Mouse (Mus musculus) liver, embryonic 14.5 days (tissue): ENCODE measurements at regions not wholly inside any gene's neighbourhood (a gene's known extent, or its start where the extent isn't known, plus 50 kb on each side); places are given as distances from the start of the nearest gene placed in this dataset.

Experiments used
- CTCF ChIP-seq: IDR thresholded peaks from 2 replicates; pipeline ENCODE4 v1.5.1; 2016; ENCODE audit warnings: antibody characterized with exemption, low read depth, control low read depth
- EP300 ChIP-seq: IDR thresholded peaks from 2 replicates; pipeline ENCODE4 v1.6.1; 2016; ENCODE audit warnings: antibody characterized with exemption, low read depth

DNA sequence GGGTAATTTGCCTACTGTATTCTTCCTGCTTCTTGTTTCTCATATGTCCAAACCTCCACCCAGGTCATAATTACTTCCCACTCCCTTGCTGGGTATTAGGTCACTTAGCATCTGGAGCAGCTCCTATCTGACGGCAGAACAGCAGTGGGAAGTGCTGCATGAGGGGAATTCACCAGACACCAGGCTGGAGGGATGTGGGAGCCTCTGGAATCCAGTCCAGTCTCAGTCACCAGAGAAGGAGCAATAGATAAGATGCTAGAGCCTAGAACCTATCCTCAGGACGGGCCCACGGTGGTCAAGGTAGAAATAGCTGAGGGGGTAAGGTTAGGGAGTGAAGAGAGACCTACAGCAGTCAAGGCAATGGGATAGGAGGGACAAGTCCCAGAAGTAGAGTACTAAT lies 277.1 kb downstream of the Tns1 start:
- TF ChIP-seq EP300 (no peak), CTCF (no peak)
